Mouse (Mus musculus): Measurements from ENCODE around the gene Ccr8.

DNA sequence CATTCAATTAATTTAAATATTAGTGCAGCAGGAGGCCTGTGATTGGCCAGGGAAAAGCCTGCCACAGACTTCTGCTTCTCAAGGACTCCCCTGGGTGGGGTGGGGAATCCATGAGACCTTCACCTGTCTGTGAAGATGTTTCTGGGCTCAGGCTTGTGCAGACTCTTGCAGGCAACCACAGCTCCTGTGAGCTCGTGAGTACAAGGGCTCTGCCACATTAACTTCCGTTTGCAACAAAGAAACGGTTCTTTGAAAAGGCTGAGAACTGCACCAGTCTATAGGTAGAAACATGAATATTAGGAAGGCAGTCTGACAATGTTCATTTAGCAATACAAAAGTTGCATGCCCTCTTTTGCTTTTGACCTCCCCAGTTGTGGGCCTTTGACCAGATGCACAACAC is 13.7 kb upstream of the Ccr8 start:
- no peak for TF ChIP-seq CTCF (IDR thresholded peaks at IDR 0.05; ENCODE audit: extremely low read depth, insufficient read depth, low read length)
- TF ChIP-seq POLR2A (IDR thresholded peaks at IDR 0.05; ENCODE audit: extremely low read depth, insufficient read depth, low read length): no peak
